Mouse (Mus musculus): ENCODE measurements at regions not wholly inside any gene's neighbourhood (a gene's known extent, or its start where the extent isn't known, plus 50 kb on each side); places are given as distances from the start of the nearest gene placed in this dataset.
"Not testable (repeated sequence)": the region's sequence is repeated elsewhere in the genome, so short reads cannot be mapped to it uniquely, and the experiment has no call there.

GRCm38 (mm10) chr2:78418561-78419338, 449.2 kb upstream of the Ube2e3 start:
- DNase-seq (ENCODE audit: low spot score) = no peak

- DNase-seq (ENCODE audit: low spot score) = no peak
Observed at GRCm38 (mm10) chr2:78416574-78417109, 451.3 kb upstream of the Ube2e3 start.

GRCm38 (mm10) chr2:78412985-78413384, 454.9 kb upstream of the Ube2e3 start:
- DNase-seq (ENCODE audit: low spot score) = no peak

- DNase-seq (ENCODE audit: low spot score) = no peak
Observed at GRCm38 (mm10) chr2:78403890-78404289, 457.7 kb upstream of the Cwc22 start.

GRCm38 (mm10) chr2:78399236-78399635, 453.1 kb upstream of the Cwc22 start:
- no peak for DNase-seq (ENCODE audit: low spot score)

- no peak for DNase-seq (ENCODE audit: low spot score)
Observed at GRCm38 (mm10) chr2:78396924-78397323, 450.7 kb upstream of the Cwc22 start.

- DNase-seq (ENCODE audit: low spot score) = no peak
Observed at GRCm38 (mm10) chr2:78393090-78393489, 446.9 kb upstream of the Cwc22 start.

GRCm38 (mm10) chr2:78392425-78392824, 446.2 kb upstream of the Cwc22 start:
- DNase-seq (ENCODE audit: low spot score) = no peak

- DNase-seq (ENCODE audit: low spot score) = no peak
Observed at GRCm38 (mm10) chr2:78388001-78388400, 441.8 kb upstream of the Cwc22 start.

GRCm38 (mm10) chr2:78381234-78381633, 435.1 kb upstream of the Cwc22 start:
- no peak for DNase-seq (ENCODE audit: low spot score)

GRCm38 (mm10) chr2:78331736-78332475, 385.7 kb upstream of the Cwc22 start:
- DNase-seq (ENCODE audit: low spot score) = no peak

GRCm38 (mm10) chr2:78326091-78326490, 379.9 kb upstream of the Cwc22 start:
- no peak for DNase-seq (ENCODE audit: low spot score)

- no peak for DNase-seq (ENCODE audit: low spot score)
Observed at GRCm38 (mm10) chr2:78322216-78322965, 376.2 kb upstream of the Cwc22 start.

- no peak for DNase-seq (ENCODE audit: low spot score)
Observed at GRCm38 (mm10) chr2:78311766-78312491, 365.8 kb upstream of the Cwc22 start.

GRCm38 (mm10) chr2:78309361-78309760, 363.2 kb upstream of the Cwc22 start:
- no peak for DNase-seq (ENCODE audit: low spot score)

GRCm38 (mm10) chr2:78306897-78307296, 360.7 kb upstream of the Cwc22 start:
- no peak for DNase-seq (ENCODE audit: low spot score)

GRCm38 (mm10) chr2:78291665-78292064, 345.5 kb upstream of the Cwc22 start:
- no peak for DNase-seq (ENCODE audit: low spot score)

GRCm38 (mm10) chr2:78284806-78285205, 338.6 kb upstream of the Cwc22 start:
- no peak for DNase-seq (ENCODE audit: low spot score)

- no peak for DNase-seq (ENCODE audit: low spot score)
Observed at GRCm38 (mm10) chr2:78283605-78284004, 337.4 kb upstream of the Cwc22 start.

- DNase-seq (ENCODE audit: low spot score) = not testable (repeated sequence)
Observed at GRCm38 (mm10) chr2:78281846-78282245, 335.7 kb upstream of the Cwc22 start.

GRCm38 (mm10) chr2:78280219-78280915, 334.2 kb upstream of the Cwc22 start:
- DNase-seq (ENCODE audit: low spot score) = no peak

Measured in urinary bladder, postnatal 14 days (tissue).